Mouse (Mus musculus): ENCODE data around the gene Utrn.

Gene Utrn

DNA sequence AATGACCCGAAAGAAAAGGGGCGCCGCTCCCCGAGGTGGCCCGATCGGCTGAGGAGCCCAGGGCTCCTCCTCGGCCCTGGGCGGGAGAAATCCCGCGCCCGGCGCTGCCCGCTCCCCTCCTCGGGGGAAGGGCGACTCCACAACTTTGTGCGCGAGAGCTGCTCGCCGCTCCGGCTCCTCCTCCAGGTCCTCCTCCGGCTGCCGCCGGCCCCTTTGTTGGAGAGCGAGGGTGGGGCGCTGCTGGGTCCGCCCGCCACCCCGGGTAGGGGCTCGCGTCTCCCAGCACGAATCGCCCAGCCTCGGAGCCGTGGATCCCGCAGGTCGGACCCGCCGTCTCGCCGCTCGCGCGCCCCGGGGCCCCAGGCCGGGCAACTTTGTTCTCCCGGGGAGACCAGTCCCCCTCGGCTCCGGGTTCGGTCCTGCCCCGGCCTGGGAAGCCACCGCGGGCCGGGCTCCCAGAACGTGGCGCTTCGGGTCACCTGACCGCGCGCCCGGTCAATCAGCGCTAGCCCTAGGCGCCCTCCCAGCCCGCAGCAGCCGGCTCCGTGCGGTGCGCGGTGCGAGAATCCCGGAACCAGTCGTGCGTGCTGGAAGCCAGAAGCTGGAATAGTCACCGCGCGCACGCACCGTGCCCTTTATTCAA lies at the start of gene Utrn:
Gene Utrn (minus strand): TSS at position 337 of the 643 bp plus-strand sequence.
- DNase-seq, result peak; percentile 79 to 85

DNA sequence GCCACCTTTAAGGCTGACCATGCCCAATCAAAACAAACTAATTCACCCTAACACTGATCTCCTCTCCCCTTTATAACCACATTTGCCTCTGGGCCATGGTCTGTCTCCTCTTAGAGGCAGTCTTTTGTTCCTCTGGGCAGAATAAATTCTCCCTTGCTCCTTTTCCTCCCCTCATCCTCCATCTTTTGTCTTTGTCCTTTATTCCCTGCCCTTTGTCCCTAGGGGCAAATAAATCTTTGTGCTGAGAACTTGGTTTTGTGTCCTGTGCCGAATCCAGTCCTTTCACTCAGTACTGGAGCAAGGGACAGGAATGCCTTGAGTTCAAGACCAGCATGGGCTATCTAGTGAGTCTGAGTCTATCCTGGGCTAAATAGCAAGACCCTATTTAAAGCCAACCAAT lies 48.5 kb upstream of the Utrn start:
- DNase-seq, result no peak

GRCm38 (mm10) chr10:12916376-12916775 lies 47.2 kb upstream of the Utrn start:
- DNase-seq, result no peak

DNA sequence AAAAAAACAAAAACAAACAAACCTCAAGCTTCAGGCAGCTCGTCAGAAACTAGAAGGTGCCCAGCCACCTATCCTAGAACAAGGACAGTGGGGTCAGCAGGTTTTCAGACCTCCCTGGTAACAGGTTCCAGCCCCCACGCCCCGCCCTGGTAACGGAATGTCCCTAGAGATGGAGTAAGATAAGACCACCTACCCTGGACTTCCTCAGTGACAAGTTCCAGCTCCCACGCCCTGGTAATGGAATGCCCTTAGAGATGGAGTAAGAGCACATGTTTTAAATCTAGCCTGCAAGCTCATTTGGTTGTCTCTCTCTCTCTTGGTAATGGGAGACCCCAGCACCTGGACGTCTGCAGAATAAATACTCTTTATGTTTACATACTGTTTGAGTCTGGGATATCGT lies 46.7 kb upstream of the Utrn start:
- no peak for DNase-seq

DNA sequence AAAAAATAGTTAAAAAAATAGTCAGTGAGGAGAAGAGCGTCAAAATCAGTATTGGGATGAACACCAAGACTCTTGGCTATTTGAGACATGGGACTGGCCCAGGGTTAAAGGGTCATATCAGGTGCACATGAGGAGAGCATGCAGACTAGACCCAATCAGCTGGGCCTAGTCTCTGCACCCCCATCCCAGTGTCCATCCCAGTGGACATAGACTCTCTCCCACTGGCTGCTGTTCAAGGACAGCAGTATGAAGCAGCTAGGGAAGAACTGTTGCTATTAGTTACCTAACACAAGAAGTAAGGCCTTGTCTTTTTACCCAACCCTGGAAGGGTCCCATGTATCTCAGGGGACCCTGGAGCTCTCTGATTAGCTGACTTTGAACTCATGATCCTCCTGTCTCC lies 45.0 kb upstream of the Utrn start:
- DNase-seq, result no peak

- peak; percentile 36 to 55 for DNase-seq
These were observed 42.9 kb upstream of the Utrn start for GRCm38 (mm10) chr10:12911981-12912530.

GRCm38 (mm10) chr10:12911451-12911850 lies 42.3 kb upstream of the Utrn start:
- DNase-seq, result no peak

- DNase-seq, result no peak
These were observed 40.7 kb upstream of the Utrn start for GRCm38 (mm10) chr10:12909891-12910290.

DNA sequence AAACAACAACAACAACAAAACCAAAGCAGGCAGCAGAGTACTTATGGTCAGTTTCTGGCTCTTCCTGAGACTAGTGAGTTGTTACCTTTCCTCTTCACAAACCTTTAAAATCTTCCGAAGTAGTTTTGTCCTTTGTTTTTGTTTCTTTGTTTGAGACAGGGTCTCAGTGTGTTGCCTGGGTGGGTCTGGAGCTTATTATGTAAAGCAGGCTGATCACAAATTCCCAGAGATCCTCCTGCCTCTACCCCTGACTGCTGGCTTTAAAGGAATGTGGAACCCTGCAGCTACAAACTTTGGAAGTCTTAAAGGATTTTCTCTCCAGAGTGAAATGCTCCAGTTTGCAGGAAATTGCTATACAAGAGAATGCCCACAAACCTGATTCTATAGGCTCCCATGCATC lies 40.0 kb upstream of the Utrn start:
- no peak for DNase-seq

DNA sequence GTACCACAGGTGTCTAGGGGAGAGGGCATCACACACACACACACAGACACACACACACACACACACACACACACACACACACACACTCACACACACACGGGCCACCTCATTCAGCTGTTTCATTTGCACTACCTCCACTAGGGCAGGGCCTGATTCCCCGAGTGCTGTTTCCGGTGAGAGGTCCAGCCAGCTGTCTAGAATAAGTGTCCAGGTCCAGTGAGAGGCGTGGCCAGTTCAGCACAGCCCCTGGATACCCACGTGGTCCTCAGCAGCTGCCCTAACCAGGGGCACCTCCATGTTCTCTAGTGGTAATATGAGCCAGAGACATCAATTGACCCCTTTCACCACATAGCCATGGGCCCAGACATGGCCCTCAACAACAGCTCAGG lies 35.0 kb upstream of the Utrn start:
- no peak for DNase-seq

DNA sequence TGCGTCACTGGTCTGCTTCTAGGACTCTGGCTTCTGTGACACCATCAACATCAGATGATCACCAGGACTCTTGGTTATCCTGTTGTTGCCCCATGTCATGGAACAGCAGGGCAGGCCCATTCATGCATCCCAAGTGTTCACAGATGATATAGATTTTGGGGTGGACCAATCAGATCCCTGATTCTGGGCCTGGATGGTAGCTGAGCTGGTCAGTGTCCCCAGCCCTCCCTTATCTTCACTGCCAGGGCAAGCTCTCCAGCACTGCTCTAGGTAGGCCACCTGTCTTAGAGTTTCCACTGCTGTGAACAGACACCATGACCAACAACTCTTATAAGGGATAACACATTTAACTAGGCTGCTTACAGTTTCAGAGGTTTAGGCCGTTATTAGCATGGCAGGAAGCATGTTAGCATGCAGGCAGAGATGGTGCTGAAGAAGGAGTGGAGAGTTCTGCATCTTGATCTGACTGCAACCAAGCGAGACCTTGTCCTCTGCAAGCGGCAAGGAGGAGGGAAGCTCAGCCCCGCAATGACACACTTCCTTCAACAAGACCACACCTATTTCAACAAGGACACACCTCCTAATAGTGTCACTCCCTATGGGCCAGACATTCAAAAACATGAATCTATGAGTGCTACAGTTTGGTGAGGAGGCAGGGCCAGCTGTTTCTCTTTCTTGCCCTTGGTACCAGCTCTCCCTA lies 34.4 kb upstream of the Utrn start:
- no peak for DNase-seq

DNA sequence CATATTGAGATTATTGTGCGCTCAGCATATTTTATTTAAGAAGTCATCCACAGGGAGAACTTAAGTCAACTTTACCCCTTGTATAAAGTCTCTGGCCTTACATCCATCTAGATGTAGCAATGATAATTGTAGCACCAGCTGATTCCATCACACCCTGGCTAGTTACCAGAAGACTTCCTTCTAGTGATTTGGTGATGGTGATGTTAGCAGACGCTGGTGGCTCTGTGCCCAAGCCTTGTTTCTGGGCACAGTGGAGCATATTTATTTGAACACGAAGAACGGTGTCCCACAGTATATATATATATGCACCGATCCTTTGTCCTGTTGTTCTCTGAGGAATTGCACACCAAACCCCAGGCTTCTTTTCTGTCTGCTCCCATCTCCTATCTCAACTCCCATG lies 30.7 kb upstream of the Utrn start:
- peak; percentile 55 to 66 for DNase-seq

- DNase-seq, result no peak
These were observed 24.2 kb upstream of the Utrn start for GRCm38 (mm10) chr10:12893339-12893738.

DNA sequence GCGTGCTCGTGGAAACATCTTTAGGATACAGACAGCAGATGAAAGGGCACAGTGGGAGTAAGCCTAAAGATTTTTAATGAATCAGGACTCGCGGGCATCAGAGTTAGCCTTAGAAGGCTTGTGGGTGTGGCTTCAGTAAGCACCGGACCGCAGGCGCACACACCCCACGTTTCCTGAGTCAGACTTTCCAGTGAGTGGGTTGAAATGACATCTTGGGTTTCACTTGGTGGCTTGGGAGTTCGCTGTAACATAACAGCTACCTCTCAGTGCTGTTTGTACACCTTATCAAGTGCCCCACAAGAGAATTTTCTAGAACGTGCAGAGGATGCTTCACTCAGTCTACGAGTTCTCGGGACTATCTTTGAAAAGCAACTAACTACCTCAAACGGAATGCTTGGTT lies 19.2 kb upstream of the Utrn start:
- no peak for DNase-seq

DNA sequence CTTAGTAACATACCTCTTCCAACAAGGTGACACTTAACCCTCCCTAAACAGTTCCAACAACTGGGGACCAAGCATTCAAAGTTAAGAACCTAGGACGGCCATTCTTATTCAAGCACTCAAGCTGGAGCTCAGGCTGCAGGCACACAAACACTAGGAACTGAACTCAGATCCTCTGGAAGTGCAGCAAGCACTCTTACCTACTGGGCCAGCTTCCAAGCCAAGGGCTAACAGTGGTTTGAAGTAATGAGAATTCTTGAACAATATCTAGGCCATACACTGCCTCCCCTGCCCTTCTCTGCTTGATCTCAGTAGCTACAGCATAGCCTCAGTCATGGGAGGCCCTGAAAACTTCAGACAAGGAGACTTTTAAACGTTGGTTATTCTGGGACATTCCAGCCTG lies 18.6 kb upstream of the Utrn start:
- no peak for DNase-seq

DNA sequence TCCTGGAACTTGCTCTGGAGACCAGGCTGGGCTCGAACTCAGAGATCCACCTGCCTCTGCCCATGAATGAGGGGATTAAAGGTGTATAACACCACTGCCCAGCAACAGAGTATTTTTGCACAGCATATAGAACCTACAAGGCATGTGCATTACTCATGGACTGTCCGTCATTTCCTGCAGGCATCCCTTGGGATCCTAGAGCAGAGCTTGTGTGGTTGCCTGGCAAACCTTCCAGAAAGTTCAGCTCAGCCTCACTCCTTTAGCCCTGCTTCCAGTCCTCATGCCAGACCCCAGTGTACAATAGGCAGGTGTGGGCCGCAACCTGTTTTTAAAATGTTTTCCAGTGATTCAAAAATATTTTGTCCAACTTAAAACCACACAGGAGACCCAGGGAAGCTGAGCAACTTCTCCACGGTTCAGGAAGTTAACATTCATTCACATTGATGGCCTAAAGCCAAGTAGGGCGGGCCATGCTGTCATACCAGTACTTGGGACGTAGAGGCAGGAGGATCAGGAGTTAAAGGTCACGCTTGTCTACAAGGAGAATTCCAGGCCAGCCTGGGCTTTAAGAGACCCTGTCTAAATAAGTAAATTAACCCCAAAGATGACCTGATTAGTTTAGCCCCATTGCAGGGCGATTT lies 15.3 kb upstream of the Utrn start:
- DNase-seq, result peak in 1 of 2 experiments; percentile 12

DNA sequence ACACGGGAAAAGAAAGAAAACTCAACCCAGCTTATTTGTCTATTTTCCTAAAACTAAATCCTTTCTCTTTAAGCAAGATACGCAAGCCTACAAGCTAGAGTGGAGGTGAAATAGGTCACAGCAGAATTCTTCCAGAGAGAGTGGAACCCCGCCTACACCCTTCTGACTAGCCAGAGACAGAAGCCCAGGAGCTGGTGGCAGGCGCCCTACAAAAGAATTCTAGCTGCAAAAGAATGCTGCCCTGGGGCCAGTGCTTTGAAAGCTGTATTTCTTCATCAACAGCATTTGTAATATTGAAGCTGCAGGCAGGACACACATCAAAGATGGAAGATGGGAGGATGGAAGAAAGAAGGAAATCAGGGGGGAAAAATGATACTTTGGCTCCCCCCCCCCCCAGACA lies 12.7 kb upstream of the Utrn start:
- no peak for DNase-seq

DNA sequence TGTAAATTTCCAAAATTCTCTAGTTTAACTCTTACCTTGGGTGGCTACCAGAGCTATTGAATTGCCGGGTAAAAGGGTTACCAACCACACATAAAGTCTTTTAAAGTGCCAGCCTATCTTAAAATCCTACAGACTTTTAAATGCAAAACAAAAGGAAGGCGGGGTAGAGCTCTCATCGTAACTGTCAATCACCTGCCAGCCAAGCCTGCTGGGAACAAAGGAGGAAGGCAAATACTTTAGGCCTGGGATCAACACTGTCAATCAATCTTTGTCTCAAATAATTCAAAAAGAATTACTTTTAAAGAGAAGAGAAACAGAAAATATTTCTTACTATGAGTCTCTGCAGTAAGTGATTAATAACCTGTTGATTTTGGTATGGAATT lies 10.1 kb upstream of the Utrn start:
- no peak for DNase-seq

DNA sequence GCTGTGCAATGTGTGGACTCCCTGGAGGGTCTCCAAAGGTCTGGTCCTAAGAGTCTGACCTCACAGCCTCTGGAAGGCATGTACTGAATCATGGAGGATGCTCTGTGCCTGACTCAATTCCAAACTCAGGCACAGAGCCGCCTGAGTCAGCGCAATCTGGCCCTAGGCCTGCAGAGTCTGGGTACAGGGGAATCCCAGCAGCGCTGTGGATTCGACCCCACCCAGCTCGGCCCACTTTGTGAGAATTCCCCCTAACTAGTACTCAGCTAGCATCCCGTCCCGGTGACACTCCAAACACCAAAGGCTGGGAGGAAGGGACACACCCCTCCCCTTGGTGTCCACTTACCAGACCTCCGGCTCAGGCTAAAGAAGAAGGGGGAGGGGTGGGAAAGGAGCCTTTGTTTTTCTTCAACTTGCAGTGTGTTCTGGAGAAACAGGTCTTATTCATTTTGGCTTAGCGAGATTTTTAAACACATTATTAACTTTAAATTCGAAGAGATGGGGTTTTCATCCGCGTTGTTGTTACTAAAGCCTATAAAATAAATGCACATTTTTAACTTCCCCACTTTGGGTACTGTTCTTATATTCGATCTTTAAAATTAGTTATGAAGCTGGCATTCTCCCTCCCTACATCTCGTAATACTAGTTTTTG lies 9.6 kb upstream of the Utrn start:
- no peak for DNase-seq

DNA sequence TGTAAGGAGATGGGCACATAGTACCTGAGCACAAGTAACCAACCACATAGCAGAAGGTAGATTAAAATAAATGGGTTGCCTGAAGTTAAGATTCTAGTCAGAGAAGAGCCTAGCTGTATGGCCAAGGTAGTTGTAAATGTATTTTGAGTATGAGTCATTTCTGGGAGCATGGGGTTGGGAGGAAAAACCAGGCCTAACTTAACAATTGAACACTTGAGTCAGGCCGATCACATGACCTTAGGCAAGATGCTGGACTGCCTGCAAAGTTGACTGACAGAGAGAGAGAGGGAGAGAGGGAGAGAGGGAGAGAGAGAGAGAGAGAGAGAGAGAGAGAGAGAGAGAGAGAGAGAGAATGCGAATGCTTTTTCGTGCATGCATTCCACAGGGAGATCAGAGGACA lies 7.3 kb upstream of the Utrn start:
- no peak for DNase-seq

GRCm38 (mm10) chr10:12875410-12875809 lies 6.2 kb upstream of the Utrn start:
- DNase-seq, result no peak

DNA sequence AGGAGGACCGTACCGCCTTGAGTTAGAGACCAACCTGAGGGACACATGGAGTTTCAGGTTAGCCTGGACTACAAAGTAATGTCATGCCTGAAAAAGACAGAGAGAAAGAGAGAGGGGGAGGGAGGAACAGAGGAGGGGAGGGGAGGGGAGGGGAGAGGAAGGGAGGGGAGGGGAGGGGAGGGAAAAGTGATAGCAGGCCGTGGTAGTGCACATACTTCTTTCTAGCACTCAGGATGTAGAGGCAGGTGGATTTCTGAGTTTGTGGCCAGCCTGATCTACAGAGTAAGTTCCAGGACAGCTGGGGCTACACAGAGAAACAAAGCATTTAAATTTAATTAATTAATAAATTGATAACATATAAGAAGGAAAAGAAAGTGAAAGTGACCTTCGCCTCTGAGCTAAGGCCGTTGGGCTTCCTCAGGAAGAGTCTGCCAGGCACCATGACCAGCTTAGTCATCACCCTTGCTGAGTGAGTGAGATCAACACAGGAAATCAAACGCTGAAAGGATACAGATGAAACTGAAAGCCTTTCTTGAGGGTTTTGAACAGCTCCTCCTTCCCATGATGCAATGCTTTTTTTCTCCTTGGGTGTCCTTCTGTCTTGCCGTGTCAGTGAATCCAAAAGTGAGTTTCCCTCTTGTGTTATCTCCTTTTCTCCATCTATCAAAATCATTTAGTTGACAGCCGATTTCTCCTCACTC lies 5.6 kb upstream of the Utrn start:
- DNase-seq, result no peak

- no peak for DNase-seq
These were observed 681 bp upstream of the Utrn start for GRCm38 (mm10) chr10:12869846-12870245.
